Mouse (Mus musculus) fat pad, adult 2 months (tissue): ENCODE measurements around the gene Cpne6.

ENCODE experiments used
- DNase-seq: peaks from one replicate; pipeline ENCODE4 v3.0.0-alpha.2; 2011; ENCODE audit warnings: low read depth, low spot score; ENCODE audit errors: extremely low read depth

The Cpne6 gene

GRCm38 (mm10) chr14:55510125-55510731 is at the start of gene Cpne6:
Gene Cpne6, plus strand, starts transcription at chr14:55510445.
- DNase-seq, result no peak

DNA sequence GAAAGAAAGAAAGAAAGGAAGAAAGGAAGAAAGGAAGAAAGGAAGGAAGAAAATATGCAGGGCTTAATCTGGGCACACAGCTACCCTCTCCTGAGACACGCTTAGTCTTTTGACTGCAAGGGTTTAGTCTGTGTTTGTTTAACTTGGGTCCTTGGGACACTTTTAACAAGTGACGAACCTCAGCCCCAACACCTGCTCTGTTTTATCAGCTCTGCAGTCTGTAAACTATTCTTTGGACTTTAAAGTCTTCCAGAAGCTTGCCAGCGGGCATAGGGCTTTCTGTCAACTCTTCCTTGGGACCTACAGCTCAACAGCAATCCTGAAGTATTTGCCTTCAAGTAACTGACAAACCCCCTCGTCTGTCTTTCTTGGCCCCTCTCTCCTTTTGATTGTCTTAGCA is 48.5 kb upstream of the Cpne6 start:
- no peak for DNase-seq

DNA sequence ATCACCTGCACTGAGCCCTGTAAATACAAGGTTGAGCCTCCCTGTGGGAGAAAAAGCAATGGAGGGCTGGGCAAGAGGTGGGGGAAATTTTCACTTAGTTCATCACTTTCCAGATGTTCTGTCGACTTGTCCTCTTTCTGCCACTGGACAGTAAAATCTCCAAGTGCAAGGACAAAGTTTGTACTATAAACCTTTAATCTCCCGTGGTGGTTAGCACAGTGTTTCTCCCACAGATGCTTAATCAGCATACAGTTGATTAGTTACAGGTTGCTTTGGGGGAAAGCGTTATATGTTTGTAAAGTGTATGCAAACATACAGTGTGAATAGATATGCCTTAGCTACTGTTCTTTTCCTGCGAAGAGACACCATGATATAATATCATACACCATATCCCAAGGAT is 43.8 kb upstream of the Cpne6 start:
- no peak for DNase-seq

DNA sequence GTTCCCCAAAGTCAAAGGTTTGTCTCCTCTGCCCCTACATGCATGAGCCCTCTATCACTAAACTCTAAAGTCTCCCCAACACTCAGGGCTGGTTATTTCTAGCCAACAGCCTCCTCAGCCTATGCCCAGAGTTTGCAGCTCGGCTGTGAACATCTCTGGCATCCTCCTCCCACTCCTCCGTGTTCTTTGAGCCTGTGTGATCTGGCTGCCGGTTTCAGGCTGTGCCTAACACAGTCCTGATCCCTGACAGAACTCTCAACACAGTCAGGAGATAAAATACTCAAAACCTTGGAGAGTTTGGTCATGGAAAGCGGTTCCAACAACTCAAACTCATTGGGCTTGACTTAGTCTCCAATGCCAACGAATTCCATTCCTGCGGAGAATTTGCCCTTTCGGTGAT is 43.1 kb upstream of the Cpne6 start:
- DNase-seq, result no peak

- no peak for DNase-seq
Observed at GRCm38 (mm10) chr14:55468301-55468741, 41.9 kb upstream of the Cpne6 start.

- no peak for DNase-seq
Observed at GRCm38 (mm10) chr14:55469041-55469440, 41.2 kb upstream of the Cpne6 start.

DNA sequence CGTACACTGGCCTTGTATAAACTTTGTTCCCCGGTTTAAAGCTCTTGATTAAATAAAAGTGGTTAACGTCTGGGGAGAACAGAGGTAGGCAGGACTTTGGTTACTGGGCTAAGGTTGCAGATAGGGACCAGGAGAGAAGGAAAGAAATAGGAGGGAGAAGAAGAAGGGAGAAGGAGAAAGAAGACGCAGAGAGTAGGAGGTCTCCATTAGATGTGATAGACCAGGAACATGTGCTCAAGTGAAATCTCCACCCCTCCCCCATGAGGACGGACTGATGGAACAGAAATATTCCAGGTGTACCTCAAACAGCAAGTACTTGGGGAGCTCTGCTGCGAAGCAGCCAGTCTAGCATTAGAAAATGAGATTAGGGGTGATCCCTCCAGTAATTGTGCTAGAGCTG is 40.4 kb upstream of the Cpne6 start:
- DNase-seq, result no peak

GRCm38 (mm10) chr14:55470806-55471205 is 39.4 kb upstream of the Cpne6 start:
- DNase-seq, result no peak

GRCm38 (mm10) chr14:55475654-55476053 is 34.6 kb upstream of the Cpne6 start:
- no peak for DNase-seq

DNA sequence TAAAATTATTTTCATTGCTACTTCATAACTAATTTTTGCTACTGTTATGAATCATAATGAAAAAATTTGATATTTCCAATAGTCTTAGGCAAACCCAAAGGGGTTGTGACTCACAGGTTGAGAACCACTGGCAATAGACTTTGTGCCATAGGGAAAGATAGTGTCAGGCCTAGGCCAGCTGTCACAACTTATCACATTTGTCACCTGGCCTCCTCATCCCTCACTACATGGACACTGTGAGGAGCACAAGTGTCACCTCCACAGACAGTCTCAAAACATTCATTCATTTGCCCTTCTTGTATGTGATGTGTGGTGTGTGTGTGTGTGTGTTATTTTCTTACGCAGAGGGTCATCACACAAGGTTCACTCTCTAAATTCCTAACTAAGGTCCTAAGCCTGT is 32.8 kb upstream of the Cpne6 start:
- no peak for DNase-seq

GRCm38 (mm10) chr14:55477829-55478228 is 32.4 kb upstream of the Cpne6 start:
- no peak for DNase-seq

DNA sequence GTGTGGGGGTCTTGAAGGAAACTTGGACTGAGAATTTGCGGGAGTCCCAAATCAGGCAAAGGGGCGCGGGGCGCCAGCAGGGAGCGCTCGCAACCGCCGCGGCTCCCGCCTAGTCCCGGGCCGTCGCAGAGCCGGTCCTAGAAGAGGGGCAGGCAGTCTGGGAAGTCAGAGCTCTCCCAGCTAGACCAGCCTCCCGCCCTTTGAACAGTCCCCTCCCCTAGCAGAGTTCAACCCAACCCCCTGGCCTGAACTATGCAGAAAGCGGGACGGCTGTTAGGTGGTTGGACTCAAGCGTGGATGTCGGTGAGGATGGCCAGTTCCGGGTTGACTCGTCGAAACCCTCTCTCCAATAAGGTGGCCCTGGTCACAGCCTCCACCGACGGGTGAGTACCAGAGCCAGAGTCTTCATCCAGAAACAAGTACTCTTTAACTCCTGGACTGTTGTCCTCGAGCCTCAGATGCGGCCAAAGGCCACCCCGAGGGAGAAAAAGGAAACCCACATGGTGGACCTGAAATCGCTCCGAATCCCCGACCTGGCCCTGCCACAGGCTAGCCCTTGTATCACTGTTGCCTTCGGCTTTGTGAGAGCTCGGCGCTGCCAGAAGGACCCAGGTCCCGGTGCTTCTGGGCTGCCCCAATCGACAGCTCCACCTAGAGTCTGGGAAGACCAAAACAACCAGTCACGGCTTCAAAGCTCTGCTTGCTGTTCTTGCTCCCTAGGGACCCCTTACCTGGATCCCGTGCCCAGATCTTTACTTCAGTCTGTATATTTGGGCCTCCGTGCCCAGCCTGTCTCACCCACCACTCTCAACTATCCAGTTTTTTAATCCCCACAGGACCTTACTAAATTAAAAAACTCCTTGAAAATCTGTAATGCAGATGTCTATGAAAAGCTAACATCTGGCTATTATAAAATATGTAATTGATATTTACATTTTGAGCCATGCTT is 31.3 kb upstream of the Cpne6 start, which contains the start of gene Dhrs4:
Dhrs4 (plus strand) TSS at position 108 of the 949 bp plus-strand sequence.
- DNase-seq, result no peak

DNA sequence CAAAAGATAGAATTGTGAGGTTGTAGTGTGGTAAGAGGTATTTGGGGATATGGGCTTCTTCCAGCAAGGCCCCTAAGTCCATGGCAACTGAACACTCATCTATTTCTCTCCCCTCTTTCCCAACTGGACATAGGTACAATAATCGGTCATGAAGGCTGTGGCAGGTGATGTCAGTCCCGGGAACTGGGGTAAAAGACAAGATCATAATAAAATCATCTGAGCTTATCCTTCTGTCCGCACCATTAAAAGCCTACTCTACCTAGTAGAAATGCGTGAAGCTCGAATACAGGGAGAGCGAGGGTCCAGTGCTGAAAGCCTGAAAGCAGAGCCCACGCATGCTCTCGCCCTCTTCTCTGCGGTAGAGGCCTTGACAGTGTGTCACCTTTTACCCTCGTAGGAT is 30.6 kb upstream of the Cpne6 start:
- DNase-seq, result no peak

DNA sequence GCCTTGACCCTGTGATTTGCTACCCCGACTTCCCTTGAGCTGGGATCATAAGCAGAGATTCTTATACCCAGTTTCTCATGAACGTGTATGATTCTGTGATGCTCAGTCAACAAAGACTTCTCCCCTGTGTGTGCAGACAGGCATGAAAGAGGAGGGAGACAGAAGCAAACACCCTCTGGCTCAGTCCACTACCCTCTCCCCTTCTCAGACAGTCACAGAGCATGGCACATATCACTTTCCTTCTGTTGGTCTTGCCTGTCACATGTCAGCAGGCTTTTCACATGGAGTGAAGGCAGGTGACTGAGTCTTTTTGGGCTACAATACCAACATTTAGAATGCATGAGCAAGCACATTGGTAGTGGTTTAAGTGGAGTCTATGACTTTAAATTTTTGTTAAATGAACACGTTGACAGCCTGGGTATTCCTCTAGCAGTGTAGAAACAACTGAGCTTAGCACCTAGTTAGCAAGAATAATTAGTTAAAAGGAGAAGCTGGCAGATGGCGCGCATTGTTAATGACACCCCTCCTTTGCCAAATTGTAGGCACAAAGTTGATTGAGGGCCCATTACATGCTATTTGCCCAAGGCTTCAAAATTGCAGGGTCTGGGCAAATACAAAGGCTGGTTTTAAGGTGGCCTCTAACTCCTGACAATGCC is 25.7 kb upstream of the Cpne6 start:
- no peak for DNase-seq

GRCm38 (mm10) chr14:55486836-55487235 is 23.4 kb upstream of the Cpne6 start:
- DNase-seq, result no peak

DNA sequence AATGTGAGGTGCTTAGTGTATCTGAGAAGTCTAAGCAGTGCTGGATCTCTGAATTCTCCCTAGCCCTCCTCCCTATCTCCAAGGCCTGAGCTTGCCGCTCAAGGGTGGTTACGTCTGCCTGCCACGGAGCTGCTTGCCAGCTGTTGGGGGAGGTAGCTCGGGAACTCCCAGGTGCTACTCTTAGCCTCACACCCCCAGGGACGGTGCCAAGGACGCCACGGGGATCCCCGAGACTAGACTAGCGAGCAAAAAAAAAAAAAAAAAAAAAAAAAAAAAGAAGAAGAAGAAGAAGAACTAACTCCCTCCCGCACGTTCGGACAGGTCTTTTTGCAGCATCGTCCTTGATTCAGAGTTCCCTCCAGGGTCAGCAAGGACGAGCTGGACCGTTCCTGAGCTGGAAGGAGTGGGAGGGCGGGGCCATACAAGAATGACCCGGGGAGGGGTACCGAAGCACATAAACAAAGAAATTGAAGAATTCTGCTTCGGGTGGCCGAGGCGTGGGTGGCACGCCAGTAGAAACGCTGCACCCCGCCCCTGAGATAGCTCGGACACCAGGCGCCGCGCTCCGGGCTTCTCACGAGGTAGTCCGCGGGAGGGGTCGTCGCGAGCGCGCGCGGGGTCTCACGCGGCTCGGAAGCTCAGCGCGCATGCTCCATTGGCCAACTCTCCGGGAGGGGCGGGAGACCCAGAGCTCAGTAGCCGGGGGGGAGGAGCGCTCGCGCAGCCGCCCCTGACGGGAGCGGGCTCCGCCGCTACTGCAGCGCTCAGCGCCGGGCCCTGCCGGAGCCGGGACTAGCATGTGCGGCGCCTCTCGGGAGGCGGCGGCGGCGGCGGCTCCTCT is 19.7 kb upstream of the Cpne6 start, which contains the start of gene Carmil3:
Carmil3 (plus strand) TSS at position 291 of the 841 bp plus-strand sequence.
- DNase-seq, result no peak

- no peak for DNase-seq
Observed at GRCm38 (mm10) chr14:55491291-55491833, 18.9 kb upstream of the Cpne6 start.

DNA sequence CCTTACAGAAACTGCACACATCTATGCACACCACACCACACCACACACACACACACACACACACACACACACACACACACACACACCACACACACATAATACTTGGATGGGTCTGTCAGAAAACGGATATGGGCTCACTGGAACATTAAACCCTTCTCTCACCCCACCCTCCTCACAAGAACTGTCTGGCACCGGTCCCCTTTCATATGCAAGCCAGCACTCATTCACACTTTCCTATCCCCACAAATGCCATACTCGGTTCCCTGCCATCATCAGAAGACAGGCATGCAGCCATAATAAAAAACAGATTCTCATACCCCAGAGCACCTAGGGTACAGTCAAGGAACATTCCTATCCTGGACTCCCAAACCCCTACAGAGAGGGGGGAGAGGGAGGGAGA is 18.1 kb upstream of the Cpne6 start:
- no peak for DNase-seq

GRCm38 (mm10) chr14:55495509-55496240 is 14.6 kb upstream of the Cpne6 start:
- no peak for DNase-seq
